Mouse (Mus musculus): Measurements from ENCODE around the gene Kansl1l.

The Kansl1l gene

GRCm38 (mm10) chr1:66817865-66818315 is 528 bp upstream of the Kansl1l start:
- DNase-seq (ENCODE audit: low read depth, low spot score) = no peak

- DNase-seq (ENCODE audit: low read depth, low spot score) = peak; percentile 81
These were observed 417 bp downstream of the Kansl1l start for GRCm38 (mm10) chr1:66816837-66817452.

GRCm38 (mm10) chr1:66815941-66816777 is 1.2 kb downstream of the Kansl1l start:
- peak; percentile 21 for DNase-seq (ENCODE audit: low read depth, low spot score)

- no peak for DNase-seq (ENCODE audit: low read depth, low spot score)
These were observed 2.6 kb downstream of the Kansl1l start for GRCm38 (mm10) chr1:66814756-66815155.

GRCm38 (mm10) chr1:66813191-66813590 is 4.2 kb downstream of the Kansl1l start:
- DNase-seq (ENCODE audit: low read depth, low spot score) = no peak

- no peak for DNase-seq (ENCODE audit: low read depth, low spot score)
These were observed 10.5 kb downstream of the Kansl1l start for GRCm38 (mm10) chr1:66806821-66807220.

GRCm38 (mm10) chr1:66805408-66805807 is 12.0 kb downstream of the Kansl1l start:
- no peak for DNase-seq (ENCODE audit: low read depth, low spot score)

- DNase-seq (ENCODE audit: low read depth, low spot score) = no peak
These were observed 12.7 kb downstream of the Kansl1l start for GRCm38 (mm10) chr1:66804710-66805109.

- no peak for DNase-seq (ENCODE audit: low read depth, low spot score)
These were observed 19.4 kb downstream of the Kansl1l start for GRCm38 (mm10) chr1:66797962-66798361.

- no peak for DNase-seq (ENCODE audit: low read depth, low spot score)
These were observed 24.4 kb downstream of the Kansl1l start for GRCm38 (mm10) chr1:66792838-66793466.

GRCm38 (mm10) chr1:66782296-66782695 is 35.1 kb downstream of the Kansl1l start:
- DNase-seq (ENCODE audit: low read depth, low spot score) = no peak

GRCm38 (mm10) chr1:66781027-66781426 is 36.3 kb downstream of the Kansl1l start:
- DNase-seq (ENCODE audit: low read depth, low spot score) = no peak

GRCm38 (mm10) chr1:66778798-66779197 is 38.6 kb downstream of the Kansl1l start:
- DNase-seq (ENCODE audit: low read depth, low spot score) = no peak

GRCm38 (mm10) chr1:66777878-66778277 is 39.5 kb downstream of the Kansl1l start:
- DNase-seq (ENCODE audit: low read depth, low spot score) = no peak

- DNase-seq (ENCODE audit: low read depth, low spot score) = no peak
These were observed 48.6 kb downstream of the Kansl1l start for GRCm38 (mm10) chr1:66768764-66769163.

- DNase-seq (ENCODE audit: low read depth, low spot score) = no peak
These were observed 86.8 kb downstream of the Kansl1l start for GRCm38 (mm10) chr1:66730581-66730980.

- no peak for DNase-seq (ENCODE audit: low read depth, low spot score)
These were observed 104.5 kb downstream of the Kansl1l start for GRCm38 (mm10) chr1:66712859-66713258.

- no peak for DNase-seq (ENCODE audit: low read depth, low spot score)
These were observed 112.8 kb downstream of the Kansl1l start for GRCm38 (mm10) chr1:66704523-66704922.

- no peak for DNase-seq (ENCODE audit: low read depth, low spot score)
These were observed 114.6 kb downstream of the Kansl1l start for GRCm38 (mm10) chr1:66702623-66703345.

- peak; percentile 11 for DNase-seq (ENCODE audit: low read depth, low spot score)
These were observed 115.8 kb downstream of the Kansl1l start for GRCm38 (mm10) chr1:66701576-66701940.

- peak; percentile 83 for DNase-seq (ENCODE audit: low read depth, low spot score)
These were observed 116.4 kb downstream of the Kansl1l start, which contains the start of gene Rpe for GRCm38 (mm10) chr1:66700693-66701575. Gene Rpe (plus strand): TSS chr1:66700831.
